Mouse (Mus musculus) intestine, embryonic 14.5 days (tissue): Measurements from ENCODE around the gene Lyzl4. TPM values are rescaled to one million over a fixed set of nuclear protein-coding genes. Genes with fewer than 3 reads are reported as not detected.

ENCODE experiments used
- ATAC-seq: fragments of 200-750 bp; cut with Nextera tagmentation; replicated peaks from 2 replicates; pipeline ENCODE4 v1.8.0; 2017; ENCODE audit warnings: low read depth, moderate number of reproducible peaks, moderate TSS enrichment, moderate library complexity; ENCODE audit not compliant: low FRiP score, low TSS enrichment
- DNase-seq: peaks from one replicate; pipeline ENCODE4 v3.0.0-alpha.2; 2018; ENCODE audit warnings: low spot score
- H3K27ac ChIP-seq: fragments of 300-500 bp; sonication (generic); 2 replicates; pipeline ENCODE4 v1.5.1; 2014; ENCODE audit warnings: low read depth, mild to moderate bottlenecking, control low read depth
- H3K27me3 ChIP-seq: fragments of 300-500 bp; sonication (generic); replicated peaks from 2 replicates; pipeline ENCODE4 v1.6.1; 2014; ENCODE audit warnings: low read length, control low read depth; ENCODE audit not compliant: control insufficient read depth, insufficient read depth
- H3K36me3 ChIP-seq: fragments of 300-500 bp; sonication (generic); 2 replicates; pipeline ENCODE4 v1.6.1; 2014; ENCODE audit warnings: low read length, control low read depth; ENCODE audit not compliant: control insufficient read depth, insufficient read depth
- H3K4me1 ChIP-seq: fragments of 300-500 bp; sonication (generic); replicated peaks from 2 replicates; pipeline ENCODE4 v1.6.1; 2014; ENCODE audit warnings: low read length, control low read depth, mixed read lengths; ENCODE audit not compliant: control insufficient read depth, insufficient read depth
- H3K4me2 ChIP-seq: fragments of 300-500 bp; sonication (generic); 2 replicates; pipeline ENCODE4 v1.6.1; 2014; ENCODE audit warnings: low read length
- H3K4me3 ChIP-seq: fragments of 300-500 bp; sonication (generic); 2 replicates; pipeline ENCODE4 v1.5.1; 2014; ENCODE audit warnings: low read depth, low read length, control low read depth, mixed read lengths
- H3K9ac ChIP-seq: fragments of 300-500 bp; sonication (generic); 2 replicates; pipeline ENCODE4 v1.6.1; 2014; ENCODE audit warnings: mild to moderate bottlenecking, low read length
- H3K9me3 ChIP-seq: fragments of 300-500 bp; sonication (generic); 2 replicates; pipeline ENCODE4 v1.6.1; 2016; ENCODE audit warnings: low read length, control low read depth; ENCODE audit not compliant: control insufficient read depth
- WGBS: fragments of 180-500 bp; shearing (Covaris S2); extraction: QIAGEN DNeasy Blood & Tissue Kit; methylation state at CpG from one replicate; pipeline ENCODE4 v1.1.7; 2014; 5-methylcytosine and 5-hydroxymethylcytosine counted together
- polyA plus RNA-seq: library from polyadenylated mRNA; unstranded; fragments of >200 nt; fragmentation: Nextera tagmentation; extraction: Ambion mirVana; gene quantifications from 2 replicates; pipeline ENCODE4 v1.2.1, GENCODE M21; 2014

Gene Lyzl4
- not detected in 2 replicates for polyA plus RNA-seq

DNA sequence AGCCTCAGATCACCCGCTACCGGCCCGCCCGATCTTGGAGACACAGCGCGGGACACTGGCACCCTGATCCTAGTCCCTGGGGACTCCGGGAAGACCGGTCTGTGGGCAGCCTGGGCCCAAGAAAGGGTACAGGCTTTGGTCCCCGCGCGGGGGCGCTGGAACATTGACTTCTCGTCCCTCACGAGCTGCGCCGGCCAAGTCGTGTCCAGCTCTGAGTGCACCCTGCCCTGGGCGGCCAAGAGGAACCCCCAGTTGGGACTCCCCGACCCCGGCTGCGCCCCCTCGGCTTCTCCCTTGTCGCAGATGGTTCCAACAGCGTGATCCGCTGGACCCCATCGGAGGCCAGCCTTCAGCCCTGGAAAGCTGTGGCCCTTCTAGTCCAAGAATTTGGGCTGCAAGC is at the start of gene Lyzl4:
Gene Lyzl4, minus strand, starts transcription at position 96 of the 400 bp plus-strand sequence.
- peak within 1 kb of the TSS; percentile 66 for H3K4me2 ChIP-seq
- DNase-seq (peak; percentile 91), ATAC-seq (peak; percentile 80)
- no peaks in the 10 kb centered on the region for H3K9me3 ChIP-seq
- H3K36me3 ChIP-seq, result no peaks in the 10 kb centered on the region
- 1% methylated on average over 26 of the region's 26 CpGs for WGBS
- H3K4me1 ChIP-seq, result peaks cover 9% of the 10 kb centered on the region
- H3K9ac ChIP-seq, result peak within 1 kb of the TSS; percentile 39
- no peak within 1 kb of the TSS for H3K27ac ChIP-seq
- peak within 1 kb of the TSS; percentile 37 for H3K4me3 ChIP-seq
- peaks cover 54% of the 10 kb centered on the region for H3K27me3 ChIP-seq

DNA sequence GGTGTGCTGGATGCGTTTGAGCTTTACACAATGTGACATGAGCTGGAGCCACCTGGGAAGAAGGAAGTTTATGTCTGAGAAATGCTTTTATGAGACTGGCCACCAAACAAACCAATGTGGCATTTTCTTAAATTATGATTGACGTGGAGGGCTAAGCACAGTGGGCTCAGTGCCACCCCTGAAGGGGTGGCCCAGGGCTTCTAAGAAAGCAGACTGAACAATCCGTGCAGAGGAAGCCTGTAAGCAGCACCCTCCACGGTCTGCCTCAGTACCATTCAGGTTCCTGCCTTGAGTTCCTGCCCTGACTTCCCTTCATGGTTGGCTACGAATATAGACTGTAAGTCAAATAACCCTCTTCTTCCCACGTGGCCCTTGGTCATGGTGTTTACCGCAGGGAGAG is 48.8 kb upstream of the Lyzl4 start:
- H3K36me3 ChIP-seq, result peaks cover 47% of the 10 kb centered on the region
- ATAC-seq (no peak), DNase-seq (no peak)
- no peaks in the 10 kb centered on the region for H3K9me3 ChIP-seq
- H3K9ac ChIP-seq, result no peak overlapping the region
- 90% methylated on average over 7 of the region's 7 CpGs for WGBS
- H3K4me1 ChIP-seq, result no peaks in the 10 kb centered on the region
- H3K4me2 ChIP-seq, result no peak overlapping the region
- no peak overlapping the region for H3K4me3 ChIP-seq
- no peak overlapping the region for H3K27ac ChIP-seq
- no peaks in the 10 kb centered on the region for H3K27me3 ChIP-seq

DNA sequence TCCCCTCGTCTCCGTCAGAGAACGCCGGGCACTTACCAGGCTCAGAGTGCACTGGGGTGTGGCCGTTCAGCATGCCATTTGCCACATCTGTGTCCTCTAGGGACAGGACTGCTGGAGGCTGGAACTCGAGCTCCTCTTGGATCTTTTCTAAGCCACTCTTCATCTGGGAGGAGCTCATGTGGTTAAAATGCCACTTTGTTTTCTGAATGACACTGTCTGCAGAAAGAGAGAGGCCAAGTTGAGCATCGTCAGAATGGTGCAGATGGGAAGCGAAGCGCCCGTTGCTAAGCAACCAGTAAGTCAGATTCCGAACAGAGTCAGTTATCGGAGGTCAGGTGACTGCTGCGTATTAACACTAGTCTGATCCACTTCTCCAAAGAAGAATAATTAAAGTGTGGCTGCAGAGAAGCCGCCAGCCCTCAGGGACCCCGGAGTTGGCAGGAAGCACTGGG is 48.3 kb upstream of the Lyzl4 start:
- Histone ChIP-seq H3K9ac (no peak overlapping the region), H3K4me2 (no peak overlapping the region), H3K27me3 (no peaks in the 10 kb centered on the region), H3K4me1 (no peaks in the 10 kb centered on the region), H3K27ac (no peak overlapping the region), H3K4me3 (no peak overlapping the region), H3K36me3 (peaks cover 50% of the 10 kb centered on the region), H3K9me3 (no peaks in the 10 kb centered on the region)
- DNase-seq (no peak), ATAC-seq (no peak)
- 79% methylated on average over 15 of the region's 15 CpGs for WGBS

DNA sequence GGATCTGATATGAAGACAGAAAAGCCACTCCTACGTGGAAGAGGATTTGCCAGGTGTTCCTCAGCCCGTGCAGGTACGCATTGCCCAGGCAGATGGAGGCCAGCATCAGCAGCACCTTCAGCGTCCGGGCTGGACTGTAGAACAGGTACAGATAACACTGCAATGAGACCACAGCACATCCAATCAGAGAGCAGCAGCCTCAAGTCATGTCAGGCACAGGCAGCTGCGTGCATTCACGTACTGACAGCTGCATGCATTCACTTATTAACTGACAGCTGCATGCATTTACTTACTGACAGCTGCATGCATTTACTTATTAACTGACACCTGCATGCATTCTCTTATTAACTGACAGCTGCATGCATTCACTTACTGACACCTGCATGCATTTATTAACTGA is 42.8 kb upstream of the Lyzl4 start:
- Histone ChIP-seq H3K4me2 (no peak overlapping the region), H3K4me3 (no peak overlapping the region), H3K27ac (no peak overlapping the region), H3K27me3 (no peaks in the 10 kb centered on the region), H3K36me3 (peaks cover 40% of the 10 kb centered on the region), H3K4me1 (no peaks in the 10 kb centered on the region), H3K9me3 (no peaks in the 10 kb centered on the region), H3K9ac (no peak overlapping the region)
- ATAC-seq (no peak), DNase-seq (no peak)
- 76% methylated on average over 7 of the region's 7 CpGs for WGBS

DNA sequence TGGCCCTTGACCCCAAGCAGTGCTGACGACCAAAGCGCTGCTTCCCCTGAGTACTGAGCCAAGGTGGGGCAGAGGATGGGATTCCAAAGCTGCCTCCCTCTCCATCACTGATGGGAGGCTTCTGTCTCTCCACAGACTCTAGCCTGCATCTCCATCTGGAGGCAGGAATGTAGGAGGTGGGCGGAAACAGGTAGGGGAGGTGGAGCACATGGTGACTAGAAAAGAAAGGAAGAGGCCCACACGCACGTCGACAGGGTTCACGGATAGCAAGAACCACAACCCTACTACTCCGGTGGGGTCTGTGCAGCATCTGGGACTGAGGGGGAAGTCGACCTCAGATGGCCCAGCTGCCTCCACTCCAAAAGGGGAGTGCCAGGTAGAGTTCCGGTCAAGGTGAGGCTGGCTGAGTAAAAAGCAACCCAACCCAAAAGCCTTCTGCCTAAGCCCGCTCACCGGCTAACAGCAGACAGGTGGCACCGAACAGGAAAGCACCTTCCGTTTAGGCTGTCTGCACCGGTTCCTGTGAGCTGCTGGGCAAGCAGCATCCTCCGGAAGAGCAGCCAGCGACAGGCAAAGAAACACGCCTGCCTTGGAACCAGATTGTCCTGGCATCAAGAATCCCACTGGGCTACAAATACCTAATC is 40.3 kb upstream of the Lyzl4 start:
- peaks cover 27% of the 10 kb centered on the region for H3K36me3 ChIP-seq
- H3K4me1 ChIP-seq, result 0 out of 2 replicates have a peak, but pooled peaks cover 3% of the 10 kb centered on the region
- 75% methylated on average over 18 of the region's 18 CpGs for WGBS
- H3K9me3 ChIP-seq, result no peaks in the 10 kb centered on the region
- no peak overlapping the region for H3K4me3 ChIP-seq
- ATAC-seq, result no peak
- H3K4me2 ChIP-seq, result no peak overlapping the region
- no peak overlapping the region for H3K9ac ChIP-seq
- no peak for DNase-seq
- H3K27me3 ChIP-seq, result no peaks in the 10 kb centered on the region
- H3K27ac ChIP-seq, result no peak overlapping the region

DNA sequence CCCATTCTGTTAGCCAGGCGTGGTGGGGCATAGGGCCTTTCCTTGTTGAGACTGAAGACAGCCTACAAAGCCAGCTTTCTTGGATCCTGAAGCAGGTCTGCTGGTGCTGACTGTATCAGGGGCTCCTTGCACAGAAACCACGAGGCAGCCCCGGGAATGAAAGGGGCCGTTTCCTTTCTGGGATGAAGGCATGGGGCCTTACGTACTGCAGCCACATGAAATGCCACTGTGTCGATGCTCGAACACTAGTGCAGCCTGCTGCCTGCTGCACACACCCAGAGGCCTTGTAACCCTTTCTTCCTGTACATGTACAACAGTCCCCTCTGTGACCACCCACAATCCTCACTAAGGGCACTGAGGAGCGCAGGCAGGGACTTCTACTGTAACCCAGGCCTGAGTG is 39.3 kb upstream of the Lyzl4 start:
- 81% methylated on average over 8 of the region's 8 CpGs for WGBS
- Histone ChIP-seq H3K9me3 (no peaks in the 10 kb centered on the region), H3K4me2 (no peak overlapping the region), H3K36me3 (peaks cover 26% of the 10 kb centered on the region), H3K4me1 (0 out of 2 replicates have a peak, but pooled peaks cover 6% of the 10 kb centered on the region), H3K4me3 (no peak overlapping the region), H3K9ac (no peak overlapping the region), H3K27me3 (no peaks in the 10 kb centered on the region), H3K27ac (no peak overlapping the region)
- DNase-seq (no peak), ATAC-seq (no peak)

DNA sequence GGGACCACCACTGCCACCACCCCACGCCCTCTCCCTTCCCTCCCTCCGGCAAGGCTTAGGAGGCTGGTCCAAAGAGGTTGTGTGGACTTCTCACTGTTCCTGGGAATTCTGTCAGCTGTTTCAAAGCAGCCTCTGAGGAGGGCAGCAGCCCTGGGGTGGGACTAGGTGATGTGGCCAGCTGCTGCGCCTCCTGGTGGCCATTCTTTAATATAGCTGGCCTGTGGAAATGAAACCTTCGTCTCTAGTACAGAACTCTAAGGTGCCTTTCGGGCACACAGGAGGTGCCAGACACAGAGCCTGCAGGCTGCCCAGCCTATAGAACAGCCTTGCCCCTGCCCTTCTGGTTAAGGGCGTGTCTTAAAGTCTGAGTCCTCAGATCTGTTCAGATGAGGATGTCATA is 37.7 kb upstream of the Lyzl4 start:
- H3K4me1 ChIP-seq, result 0 out of 2 replicates have a peak, but pooled peaks cover 6% of the 10 kb centered on the region
- ATAC-seq, result peak; percentile 66
- peak; percentile 73 for DNase-seq
- H3K27me3 ChIP-seq, result no peaks in the 10 kb centered on the region
- H3K4me3 ChIP-seq, result no peak overlapping the region
- no peak overlapping the region for H3K4me2 ChIP-seq
- no peak overlapping the region for H3K9ac ChIP-seq
- WGBS, result 32% methylated on average over 6 of the region's 6 CpGs
- H3K36me3 ChIP-seq, result peaks cover 14% of the 10 kb centered on the region
- H3K9me3 ChIP-seq, result no peaks in the 10 kb centered on the region
- no peak overlapping the region for H3K27ac ChIP-seq

DNA sequence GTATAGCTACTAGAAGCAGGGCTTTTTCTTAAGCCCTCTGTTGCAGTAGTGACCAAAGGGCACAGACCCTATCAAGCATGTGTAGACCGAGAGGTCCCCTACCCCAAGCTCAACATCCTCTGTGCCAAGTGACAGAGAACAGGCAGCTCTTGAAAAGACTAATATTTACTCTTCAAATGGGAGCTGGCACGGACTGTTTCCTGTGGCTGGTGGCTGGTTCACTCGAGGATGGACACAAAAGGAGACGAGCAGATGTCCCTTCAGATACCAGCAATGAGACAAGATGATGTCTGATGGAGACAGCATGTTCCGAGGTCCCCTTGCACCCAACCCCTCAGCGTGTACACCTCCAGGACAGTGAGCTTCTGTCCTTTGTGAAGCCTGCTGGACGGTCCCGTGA is 35.6 kb upstream of the Lyzl4 start:
- Histone ChIP-seq H3K9ac (no peak overlapping the region), H3K9me3 (no peaks in the 10 kb centered on the region), H3K4me1 (0 out of 2 replicates have a peak, but pooled peaks cover 6% of the 10 kb centered on the region), H3K4me2 (no peak overlapping the region), H3K4me3 (no peak overlapping the region), H3K27ac (no peak overlapping the region), H3K36me3 (no peaks in the 10 kb centered on the region), H3K27me3 (no peaks in the 10 kb centered on the region)
- DNase-seq (no peak), ATAC-seq (no peak)
- 30% methylated on average over 8 of the region's 8 CpGs for WGBS

DNA sequence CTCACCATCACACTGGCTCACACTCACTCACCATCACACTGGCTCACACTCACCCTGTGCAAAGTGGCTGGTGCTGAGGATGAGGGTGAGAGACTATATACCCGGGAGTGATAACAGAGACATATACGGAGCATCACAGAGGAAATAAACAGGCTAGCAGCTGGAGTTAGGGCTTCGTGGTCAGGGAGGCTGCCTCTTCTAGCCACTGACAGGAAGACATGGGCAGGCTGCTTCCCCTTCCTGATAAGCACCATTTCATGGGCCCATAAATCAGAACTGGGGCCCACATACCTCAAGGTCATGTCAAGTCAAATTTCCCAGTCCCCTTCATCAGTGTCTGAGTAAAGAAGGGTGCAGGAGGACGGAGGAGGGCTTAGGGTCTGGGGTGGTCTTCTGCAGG is 35.2 kb upstream of the Lyzl4 start:
- WGBS, result 16% methylated on average over 4 of the region's 4 CpGs
- Histone ChIP-seq H3K36me3 (no peaks in the 10 kb centered on the region), H3K27me3 (no peaks in the 10 kb centered on the region), H3K9ac (no peak overlapping the region), H3K27ac (no peak overlapping the region), H3K4me1 (peaks cover 6% of the 10 kb centered on the region; the same call in 1 of the 2 replicates), H3K4me3 (no peak overlapping the region), H3K4me2 (no peak overlapping the region), H3K9me3 (no peaks in the 10 kb centered on the region)
- no peak for DNase-seq
- no peak for ATAC-seq
